Mouse (Mus musculus): ENCODE results near the gene Plaur.

- TF ChIP-seq CTCF (IDR thresholded peaks at IDR 0.05; ENCODE audit: control insufficient read depth, insufficient read depth, insufficient read length) (no peak), MAX (IDR thresholded peaks at IDR 0.05) (no peak), USF1 (IDR thresholded peaks at IDR 0.05; ENCODE audit: low read depth) (no peak), MYOG (IDR thresholded peaks at IDR 0.05; ENCODE audit: control insufficient read depth, extremely low read depth, insufficient read length) (no peak), CEBPB (IDR thresholded peaks at IDR 0.05; ENCODE audit: low read depth) (no peak), MYOD1 (IDR thresholded peaks at IDR 0.05; ENCODE audit: control insufficient read depth, insufficient read length, low read depth) (no peak)
These were observed 47.0 kb upstream of the Plaur start for GRCm38 (mm10) chr7:24415261-24415660.

Measured in C2C12 (cell line).